Mouse (Mus musculus): ENCODE results near the gene Elmo1. TPM values are rescaled to one million over a fixed set of nuclear protein-coding genes. Genes with fewer than 3 reads are reported as not detected.

The Elmo1 gene
- total RNA-seq, 2 experiments from 2014 or later: 42.0 to 103 TPM

DNA sequence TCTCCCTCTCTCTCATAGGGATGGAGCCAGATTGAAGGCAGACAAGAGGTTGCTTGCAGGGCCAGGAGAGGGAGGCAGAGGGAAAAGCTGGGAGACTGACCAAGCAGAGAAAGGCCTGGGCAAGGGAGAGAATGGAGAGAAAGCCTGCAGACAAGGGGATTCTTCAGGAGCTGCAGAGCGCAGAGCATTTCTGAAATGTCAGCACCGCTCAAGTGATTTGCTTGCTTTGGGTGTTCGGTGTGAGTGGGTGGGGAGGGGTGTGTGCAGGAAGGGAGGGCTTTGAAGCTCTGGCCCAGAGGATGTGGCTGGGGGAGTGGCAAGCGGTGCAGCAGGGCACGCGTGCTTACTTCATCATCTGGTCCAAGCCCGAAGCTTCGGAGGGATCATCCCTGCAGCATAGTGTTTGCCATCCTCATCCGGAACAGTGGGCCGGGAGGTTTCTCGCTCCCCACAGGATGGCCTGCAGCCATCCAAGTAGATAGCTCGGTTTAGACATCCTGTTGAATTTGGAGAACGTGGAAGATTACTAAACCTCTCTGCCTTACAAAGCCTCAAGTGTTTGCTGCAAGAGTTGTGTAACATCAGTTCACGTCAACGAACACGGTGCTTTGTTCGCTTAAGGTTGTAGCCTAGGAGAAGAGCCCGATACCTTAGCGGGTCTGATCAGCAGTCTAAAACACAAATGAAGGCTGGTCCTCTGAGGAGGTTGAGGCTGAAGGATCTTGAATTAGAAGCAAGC is 3.1 kb downstream of the Elmo1 start:
- peak; percentile 52 for ATAC-seq (replicated peaks; ENCODE audit: poor library complexity)

DNA sequence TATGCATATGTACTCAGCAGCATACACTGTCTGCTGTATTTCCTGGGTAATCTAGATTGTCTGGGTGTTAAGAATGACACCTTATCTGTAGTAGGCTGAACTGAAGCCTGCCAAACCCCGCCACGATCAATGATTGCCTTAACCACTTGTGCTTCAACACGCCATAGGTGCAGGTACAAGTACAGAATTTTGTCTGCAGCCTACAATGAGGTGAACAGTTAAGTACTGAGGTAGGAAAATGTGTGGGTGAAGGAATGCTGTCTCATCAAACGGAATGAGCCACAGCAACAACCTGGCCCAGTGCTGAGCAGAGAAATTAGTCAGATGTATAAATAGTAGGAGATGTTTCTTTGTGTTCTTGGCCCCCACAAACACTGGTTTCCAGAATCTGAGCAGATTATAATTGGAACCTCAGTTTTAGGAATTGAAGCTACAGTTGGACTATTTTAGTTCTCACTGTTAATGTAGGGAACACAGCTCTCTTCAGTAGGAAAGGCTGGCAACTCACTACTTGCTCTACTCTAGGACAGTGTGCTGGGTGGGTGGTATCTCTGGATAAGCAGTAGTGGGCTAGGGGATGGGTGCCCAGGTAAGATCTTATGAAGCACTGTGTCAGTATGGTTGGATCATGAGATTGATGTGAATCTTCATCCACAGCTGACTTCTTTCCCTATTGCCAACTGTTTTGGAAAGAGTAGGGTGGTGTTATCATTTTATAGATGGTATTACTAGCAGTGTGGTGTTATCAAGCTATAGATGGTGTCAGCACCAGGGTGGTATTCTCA is 4.7 kb downstream of the Elmo1 start:
- ATAC-seq (replicated peaks; ENCODE audit: poor library complexity): no peak

DNA sequence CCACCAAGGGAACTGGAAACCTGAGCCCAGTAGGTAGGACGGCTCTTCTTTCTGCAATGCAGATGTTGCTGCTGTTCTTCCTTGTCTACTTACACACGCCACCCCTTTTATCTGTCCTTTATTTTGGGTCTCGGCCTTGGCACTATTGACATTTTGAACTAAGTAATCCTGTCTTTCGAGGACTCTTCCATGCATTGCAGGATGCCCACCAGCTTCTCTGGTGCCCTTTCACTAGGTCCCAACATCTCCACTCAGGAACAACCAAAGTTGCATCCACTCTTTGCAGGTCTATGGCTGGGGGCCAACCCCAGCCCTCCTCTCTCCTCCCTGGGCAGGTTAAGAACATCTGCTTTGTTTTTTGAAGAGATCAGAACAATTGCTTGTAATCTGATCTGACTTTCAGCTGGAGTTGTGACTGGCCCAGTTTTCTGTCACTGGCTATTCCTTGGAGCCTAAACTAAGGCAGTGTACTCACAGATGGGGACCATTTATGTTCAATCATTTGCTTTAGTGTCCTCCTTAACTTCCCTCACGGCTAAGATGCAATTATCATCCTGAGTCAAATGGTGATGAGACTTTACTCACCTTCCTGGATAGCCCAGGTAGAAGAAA is 6.7 kb downstream of the Elmo1 start:
- ATAC-seq (replicated peaks; ENCODE audit: poor library complexity): no peak

DNA sequence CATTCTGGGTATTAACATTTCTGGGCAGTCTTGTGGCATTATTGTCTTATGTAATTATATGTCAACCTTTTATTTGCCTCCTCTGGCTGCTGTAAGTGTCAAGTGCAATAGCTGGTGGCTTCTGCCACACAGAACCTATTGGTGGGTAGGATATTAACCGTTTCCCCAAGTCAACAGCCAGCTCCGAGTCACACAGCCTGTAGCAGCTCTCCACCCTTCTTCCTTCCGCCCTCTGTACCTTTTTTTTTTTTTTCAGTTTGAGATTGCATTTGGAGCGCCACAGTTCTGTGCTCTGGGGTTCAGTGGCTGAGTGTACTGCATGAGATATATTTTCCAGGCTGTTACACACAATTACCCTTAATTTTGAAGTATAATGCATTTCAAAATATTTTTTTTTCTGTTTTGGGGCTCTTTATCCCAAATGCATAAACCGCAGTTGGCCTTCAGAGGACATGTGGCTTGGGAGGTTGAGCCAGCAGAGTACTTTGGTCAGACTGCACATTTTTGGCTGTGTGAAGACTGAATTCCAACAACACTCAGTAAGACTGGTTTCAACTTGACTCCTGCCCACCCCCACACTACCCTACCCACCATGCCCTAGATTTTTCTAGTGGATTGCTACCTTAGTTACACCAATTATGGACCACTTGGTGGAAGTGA is 7.7 kb downstream of the Elmo1 start:
- peak; percentile 51 for ATAC-seq (replicated peaks; ENCODE audit: poor library complexity)

DNA sequence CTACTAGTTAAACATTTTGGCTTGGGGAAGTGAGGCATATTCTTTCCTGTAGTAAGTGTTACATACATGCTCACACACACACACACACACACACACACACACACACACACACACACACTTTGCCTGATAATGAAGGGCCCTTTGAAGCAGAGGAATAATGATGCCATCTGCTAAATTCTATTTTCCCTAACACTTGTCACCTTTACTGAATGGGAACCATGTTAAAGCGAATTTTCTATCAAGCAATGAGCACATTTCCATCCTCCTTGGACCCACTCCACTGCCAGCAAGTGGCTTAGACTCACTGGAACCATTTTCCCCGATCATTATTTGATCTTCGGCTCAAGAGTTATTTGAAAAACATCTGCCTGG is 8.2 kb downstream of the Elmo1 start:
- no peak for ATAC-seq (replicated peaks; ENCODE audit: poor library complexity)

DNA sequence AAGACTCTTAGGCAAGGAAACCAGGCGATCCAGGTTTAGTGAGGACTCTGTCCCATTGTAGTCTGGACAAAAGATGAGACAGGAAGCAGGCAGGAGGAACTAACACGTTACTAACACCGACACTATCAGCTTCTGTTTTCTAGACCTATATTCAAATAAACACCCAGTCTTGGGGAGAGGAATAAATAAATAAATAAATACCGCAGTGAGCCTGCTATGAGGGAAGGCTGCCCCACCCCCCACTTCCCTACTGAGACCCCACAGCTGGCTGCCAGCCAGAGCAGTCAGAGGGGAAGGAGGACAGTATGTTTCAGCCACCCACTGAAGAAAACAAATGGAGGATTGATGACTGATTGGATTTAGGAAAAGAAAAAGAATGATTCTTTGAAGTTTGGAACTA is 9.2 kb downstream of the Elmo1 start:
- ATAC-seq (replicated peaks; ENCODE audit: poor library complexity): peak; percentile 19

DNA sequence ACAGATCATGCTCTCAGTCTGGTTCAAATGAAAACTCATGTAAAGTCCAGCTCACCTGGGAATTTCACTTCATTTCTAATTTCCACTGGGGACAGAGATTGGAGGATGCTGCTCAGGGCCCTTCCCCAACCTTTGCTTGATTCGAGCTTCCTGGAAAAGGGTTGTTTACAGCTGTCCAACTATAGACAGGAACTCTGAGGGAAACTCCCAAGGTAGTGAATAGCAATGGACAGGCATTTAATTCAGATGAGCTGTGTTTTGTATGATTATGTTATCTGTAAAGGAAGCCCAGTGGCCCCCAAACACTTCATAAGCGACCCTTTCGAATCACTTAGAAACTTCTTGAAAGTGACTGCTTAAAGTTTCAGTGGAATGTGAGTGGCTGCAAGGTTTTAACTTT is 10.0 kb downstream of the Elmo1 start:
- no peak for ATAC-seq (replicated peaks; ENCODE audit: poor library complexity)

DNA sequence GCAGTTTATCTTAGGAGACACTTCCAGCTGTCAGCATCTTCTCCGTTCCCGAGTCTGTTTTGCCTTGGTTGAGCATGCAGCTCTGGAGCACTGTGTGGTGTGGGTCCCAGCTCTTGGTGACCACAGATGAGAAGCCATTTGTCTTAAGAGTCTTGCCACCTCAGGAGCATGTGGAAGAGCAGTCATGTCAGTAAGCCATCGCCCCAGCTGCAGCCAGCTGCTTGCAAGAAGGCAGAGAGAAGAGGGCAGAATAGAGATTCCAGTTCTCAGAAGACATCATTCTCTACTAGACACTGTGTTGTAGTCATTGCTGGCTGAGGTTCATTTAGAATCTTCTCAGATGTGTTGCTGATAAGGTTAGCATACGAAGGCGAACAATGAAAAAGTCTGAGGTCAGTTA is 11.3 kb downstream of the Elmo1 start:
- no peak for ATAC-seq (replicated peaks; ENCODE audit: poor library complexity)

DNA sequence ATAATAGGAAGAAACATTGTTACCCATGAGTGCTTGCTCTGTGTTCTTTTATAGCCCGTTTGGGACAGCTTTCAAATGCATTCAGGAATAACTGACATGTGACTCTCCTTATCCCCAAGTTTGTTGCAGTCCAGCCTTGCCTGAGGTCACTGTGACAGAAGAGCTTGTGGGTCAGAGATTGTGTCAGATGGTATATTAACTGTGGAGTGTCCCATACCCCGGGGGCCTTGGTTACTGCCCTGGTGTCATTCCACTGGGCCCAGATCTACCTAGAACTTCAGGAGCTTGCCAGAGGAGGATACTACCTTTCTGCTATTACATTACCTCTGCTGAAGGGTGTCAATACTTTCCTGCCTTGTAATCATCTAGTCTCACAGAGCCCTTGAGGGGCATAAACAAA is 14.4 kb downstream of the Elmo1 start:
- no peak for ATAC-seq (replicated peaks; ENCODE audit: poor library complexity)

DNA sequence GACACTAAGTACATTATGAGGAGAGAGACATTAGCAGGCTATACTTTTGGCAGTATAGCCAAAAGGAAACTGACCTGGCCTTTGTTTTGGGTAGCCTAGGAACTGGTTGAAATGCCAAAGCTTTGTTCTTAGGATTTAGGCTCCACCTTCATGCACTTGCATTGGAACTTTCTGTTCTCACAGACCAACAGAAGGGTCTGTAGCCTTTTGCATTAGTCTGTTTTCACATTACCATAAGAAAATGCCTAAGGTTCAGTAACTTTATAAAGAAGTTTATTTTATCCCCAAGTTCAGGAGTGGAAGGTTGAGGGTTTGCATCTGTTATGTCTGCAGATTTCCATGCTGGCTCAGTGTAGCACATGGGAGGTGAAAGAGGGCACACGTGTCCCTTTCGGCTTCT is 15.6 kb downstream of the Elmo1 start:
- ATAC-seq (replicated peaks; ENCODE audit: poor library complexity): no peak

DNA sequence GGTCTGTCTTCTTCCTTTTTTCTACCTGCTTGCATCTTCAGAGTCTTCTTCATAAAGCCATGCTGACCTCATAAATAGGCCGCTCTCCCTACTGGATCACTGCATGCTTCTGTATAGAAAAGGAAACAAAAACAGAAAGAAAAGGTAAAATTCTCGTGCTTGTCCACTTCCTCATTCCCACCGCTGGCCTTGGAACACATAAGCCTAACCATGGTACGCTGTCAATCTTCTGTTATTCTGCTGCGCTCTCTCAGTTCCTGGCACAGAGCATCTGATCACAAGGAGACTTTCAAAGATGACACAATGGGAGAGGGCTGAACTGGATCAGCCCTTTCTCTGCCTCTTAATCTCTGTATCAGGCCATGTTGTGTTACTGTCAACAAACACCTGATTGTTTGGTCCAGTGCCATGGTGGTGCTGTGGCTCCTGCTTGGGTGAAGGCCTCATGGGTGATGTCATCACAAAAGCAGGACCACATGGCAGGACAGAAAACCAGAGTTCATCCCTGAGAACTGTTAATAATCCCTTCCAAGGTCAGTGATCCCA is 17.6 kb downstream of the Elmo1 start:
- ATAC-seq (replicated peaks; ENCODE audit: poor library complexity): peak; percentile 61

DNA sequence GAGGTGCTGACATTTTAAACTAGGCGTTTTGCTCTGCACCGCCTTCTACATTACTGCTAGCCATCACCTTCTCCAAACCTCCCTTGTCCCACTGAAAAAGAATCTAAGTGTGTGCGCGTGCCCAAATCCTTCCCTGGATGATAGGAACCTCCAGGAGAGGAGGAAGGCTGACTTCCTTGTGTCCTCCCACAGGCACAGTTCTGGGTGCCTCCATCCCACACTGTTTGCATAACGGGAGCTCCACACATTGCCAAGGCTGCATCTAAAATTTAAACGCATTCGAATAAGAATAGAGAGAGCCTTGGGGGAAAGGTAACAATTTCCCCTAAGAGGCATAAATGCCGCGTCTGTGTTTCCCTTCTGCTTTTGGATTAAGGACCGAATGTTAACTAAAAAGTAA is 18.6 kb downstream of the Elmo1 start:
- no peak for ATAC-seq (replicated peaks; ENCODE audit: poor library complexity)

DNA sequence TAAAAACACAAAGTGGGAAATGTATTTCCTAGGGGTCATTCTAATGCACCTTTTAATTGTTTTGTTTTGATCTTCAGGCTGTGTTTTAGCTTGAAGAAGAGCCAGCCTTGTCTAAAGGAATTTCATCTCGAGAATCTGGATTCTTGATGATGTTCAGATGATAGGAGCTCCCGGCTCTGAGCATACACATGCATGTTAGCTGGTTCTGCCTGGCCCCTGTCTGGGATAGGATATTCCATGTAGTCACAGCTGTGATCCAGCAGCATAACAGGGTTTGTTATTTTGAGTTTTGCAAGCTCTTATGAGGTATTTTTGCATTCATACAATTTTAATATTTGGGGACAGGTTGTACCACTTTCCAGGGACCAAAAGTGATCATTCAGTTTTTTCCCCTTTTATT is 19.1 kb downstream of the Elmo1 start:
- no peak for ATAC-seq (replicated peaks; ENCODE audit: poor library complexity)

DNA sequence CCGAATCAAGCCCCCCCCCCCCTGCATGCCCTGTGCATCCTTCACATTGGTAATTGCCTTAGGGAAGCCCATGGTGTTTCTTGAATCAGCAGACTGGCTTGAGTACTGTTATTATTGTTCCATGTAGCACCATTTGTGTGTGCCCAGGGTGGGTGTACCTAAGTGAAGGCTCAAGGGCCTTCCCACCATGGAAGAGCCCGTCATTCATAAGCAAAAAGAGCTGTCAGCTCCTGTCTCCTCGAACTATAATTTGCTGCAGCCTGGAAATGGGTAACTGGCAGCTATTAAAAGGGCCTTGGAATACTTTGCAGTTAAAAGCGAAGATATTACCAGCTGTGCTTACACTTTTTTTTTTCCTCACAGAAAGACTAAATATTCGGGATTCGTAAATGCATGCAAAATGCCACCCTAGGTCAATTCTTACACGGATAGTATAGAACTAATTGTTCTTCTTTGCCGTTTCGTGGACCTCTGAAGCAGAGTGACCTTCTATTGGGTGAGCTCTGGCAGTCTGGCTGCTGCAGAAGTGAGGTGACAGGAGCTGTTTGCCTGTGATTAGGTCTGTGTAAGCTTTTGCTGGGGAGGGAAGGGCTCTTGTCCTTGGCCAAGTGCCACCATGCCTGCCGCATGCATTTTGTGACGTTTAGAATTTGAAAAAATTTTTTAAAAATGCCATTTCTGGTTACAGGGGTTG is 19.7 kb downstream of the Elmo1 start:
- peak; percentile 58 for ATAC-seq (replicated peaks; ENCODE audit: poor library complexity)

DNA sequence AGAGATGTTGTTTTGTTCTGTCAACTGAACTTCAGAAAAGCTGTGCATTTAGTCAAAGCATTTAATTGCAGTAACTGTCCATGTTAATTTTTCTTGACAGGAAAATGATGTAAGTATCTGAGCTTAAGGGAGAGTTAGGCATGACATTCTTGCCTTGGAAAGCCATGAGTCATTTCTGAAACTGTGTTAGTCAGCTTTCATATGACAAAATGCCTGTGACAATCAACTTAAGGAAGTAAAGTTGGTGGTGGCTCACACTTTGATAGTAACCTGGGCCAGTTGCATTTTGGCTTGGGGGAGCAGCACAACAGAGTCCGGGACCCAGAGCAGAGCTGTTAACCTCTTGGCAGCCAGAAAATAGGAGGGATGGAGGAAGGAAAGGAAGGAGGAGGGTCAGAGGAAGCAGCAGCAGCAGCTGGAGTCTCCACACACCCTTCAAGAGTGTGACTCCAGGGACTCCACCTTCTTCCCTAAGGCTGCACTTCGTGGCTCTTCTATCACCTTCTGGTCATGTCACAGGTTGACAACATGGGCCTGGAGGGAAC is 20.9 kb downstream of the Elmo1 start:
- ATAC-seq (replicated peaks; ENCODE audit: poor library complexity): peak; percentile 32

DNA sequence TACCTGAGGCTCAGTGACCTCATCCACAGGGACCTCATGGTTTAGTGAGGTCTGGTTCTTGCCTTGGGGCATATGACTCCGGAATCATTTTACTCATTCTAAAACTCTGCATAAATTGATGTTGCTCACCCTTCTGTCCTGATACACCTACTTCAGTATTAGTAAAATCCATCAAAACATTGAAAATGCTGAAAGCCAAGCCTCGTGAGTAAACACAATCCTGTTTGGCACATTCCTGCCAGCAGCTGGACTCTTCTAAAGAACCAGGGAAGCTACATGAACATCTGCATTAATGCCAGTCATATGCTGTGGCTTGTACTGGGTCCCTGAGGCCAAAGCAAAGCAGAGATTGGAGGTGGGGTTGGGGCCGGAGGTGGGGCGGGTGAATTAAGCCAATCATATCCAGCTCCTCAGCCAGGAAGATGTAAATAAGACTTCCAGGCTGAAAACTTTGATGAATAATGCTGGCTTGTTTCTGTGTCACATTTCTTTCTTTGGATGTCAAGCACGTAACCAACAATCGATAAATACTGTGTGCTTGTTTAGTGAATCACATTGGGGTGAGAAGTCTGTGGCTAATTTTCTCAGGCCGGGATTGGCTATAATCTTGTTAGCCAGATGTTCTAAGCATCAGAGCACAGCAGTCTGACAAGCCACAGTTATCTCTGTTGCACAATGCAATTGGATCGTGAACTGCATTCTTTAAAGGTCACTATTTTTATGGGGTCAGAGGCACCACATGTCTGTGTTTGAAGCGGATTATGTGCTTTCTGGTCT is 24.9 kb downstream of the Elmo1 start:
- ATAC-seq (replicated peaks; ENCODE audit: poor library complexity): no peak

DNA sequence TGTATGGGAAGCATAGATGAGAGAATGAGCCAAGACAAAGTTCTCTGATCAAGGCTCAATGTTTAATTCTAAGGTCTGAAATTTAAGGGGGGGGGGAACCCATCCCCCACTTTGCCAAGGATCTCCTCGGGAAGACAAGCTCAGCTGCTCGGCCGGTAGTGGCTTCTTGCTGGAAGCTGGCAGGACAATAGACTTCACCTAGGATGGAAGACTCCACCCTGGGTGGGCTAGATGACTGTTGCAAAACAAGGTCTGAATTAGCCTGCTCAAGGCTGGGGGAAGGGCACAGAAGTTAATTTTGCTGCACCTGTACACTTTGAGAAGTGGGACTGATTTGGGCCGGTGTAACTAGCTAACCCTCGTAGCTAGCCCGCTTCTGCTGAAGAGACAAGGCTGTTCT is 25.6 kb downstream of the Elmo1 start:
- no peak for ATAC-seq (replicated peaks; ENCODE audit: poor library complexity)

DNA sequence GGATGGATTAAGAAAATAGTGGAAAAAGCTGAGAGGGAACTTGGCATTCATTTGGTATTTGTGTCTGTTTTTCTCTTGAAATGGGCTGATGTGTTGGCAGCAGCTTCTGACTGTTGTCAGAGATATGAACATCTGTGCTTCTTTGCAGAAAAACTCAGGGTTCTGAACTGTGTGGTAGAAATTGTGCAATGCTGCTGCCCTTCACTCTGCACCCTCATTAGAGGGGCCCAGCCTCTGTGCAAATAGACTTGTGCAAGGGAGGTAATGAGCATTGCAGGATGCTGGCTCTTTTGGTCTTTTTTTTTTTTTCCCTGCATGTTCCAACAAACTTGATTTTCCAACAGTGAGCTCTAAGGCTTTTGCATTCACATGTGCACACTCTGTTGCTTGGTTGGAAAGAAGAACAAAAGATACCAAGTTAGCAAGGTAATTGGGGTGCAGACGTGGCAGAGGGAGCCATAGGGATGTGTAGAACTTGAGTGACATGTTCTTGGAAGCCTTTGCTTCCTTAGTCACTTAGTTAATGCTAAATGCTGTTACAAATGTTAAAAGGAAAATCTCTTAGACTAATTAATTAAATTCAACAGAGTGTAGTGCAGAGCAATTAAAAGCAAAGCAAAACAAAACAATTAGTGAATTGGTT is 26.6 kb downstream of the Elmo1 start:
- peak; percentile 75 for ATAC-seq (replicated peaks; ENCODE audit: poor library complexity)

DNA sequence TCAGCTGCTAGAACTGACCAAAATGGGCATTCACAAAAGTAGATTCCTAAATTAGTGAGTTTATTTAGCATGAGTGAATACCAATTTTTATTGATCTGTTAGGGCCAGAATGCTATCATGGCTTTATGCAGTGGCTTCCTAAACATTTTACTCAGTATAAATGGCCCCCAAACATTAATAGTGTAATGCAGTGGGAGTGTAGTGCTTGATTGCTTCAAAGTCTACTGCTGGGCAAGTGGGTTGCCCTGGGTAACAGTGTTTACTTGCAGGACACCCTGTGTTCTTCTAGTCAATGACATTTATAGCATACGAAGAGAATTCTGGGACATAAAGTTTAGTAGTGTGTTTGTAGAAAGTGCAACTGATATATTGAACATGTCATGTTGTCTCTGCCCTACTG is 27.3 kb downstream of the Elmo1 start:
- no peak for ATAC-seq (replicated peaks; ENCODE audit: poor library complexity)

Measured in megakaryocyte progenitor cell, adult 5-6 weeks (primary cell).